Mouse (Mus musculus): ENCODE results near the gene Tm9sf1.
A peak's percentile ranks its signal among the peaks of the same experiment; 100 is the strongest.

The Tm9sf1 gene

GRCm38 (mm10) chr14:55643060-55643907 is at the start of gene Tm9sf1:
Gene Tm9sf1 (minus strand): TSS chr14:55643806.
- peak; percentile 70 for DNase-seq (ENCODE audit: low read depth, low spot score)

DNA sequence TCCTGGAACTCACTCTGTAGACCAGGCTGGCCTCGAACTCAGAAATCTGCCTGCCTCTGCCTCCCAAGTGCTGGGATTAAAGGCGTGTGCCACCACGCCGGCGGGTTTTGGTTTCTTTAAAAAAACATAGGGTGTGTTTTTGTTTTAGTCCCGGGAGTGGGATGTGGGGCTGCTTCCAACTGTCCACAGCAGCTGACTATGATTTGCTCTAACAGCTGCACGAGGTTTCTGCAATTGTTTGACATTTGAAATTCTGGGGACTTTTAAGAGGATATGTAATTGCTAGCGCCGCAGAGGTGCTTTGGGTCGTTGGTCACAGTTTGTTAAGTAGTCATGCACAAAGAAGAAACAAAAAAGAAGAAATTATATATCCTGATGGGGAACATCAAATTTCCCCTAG is 45.8 kb upstream of the Tm9sf1 start:
- DNase-seq (ENCODE audit: low read depth, low spot score) = no peak

- DNase-seq (ENCODE audit: low read depth, low spot score) = no peak
Measured at GRCm38 (mm10) chr14:55682118-55682493, 38.5 kb upstream of the Tm9sf1 start.

DNA sequence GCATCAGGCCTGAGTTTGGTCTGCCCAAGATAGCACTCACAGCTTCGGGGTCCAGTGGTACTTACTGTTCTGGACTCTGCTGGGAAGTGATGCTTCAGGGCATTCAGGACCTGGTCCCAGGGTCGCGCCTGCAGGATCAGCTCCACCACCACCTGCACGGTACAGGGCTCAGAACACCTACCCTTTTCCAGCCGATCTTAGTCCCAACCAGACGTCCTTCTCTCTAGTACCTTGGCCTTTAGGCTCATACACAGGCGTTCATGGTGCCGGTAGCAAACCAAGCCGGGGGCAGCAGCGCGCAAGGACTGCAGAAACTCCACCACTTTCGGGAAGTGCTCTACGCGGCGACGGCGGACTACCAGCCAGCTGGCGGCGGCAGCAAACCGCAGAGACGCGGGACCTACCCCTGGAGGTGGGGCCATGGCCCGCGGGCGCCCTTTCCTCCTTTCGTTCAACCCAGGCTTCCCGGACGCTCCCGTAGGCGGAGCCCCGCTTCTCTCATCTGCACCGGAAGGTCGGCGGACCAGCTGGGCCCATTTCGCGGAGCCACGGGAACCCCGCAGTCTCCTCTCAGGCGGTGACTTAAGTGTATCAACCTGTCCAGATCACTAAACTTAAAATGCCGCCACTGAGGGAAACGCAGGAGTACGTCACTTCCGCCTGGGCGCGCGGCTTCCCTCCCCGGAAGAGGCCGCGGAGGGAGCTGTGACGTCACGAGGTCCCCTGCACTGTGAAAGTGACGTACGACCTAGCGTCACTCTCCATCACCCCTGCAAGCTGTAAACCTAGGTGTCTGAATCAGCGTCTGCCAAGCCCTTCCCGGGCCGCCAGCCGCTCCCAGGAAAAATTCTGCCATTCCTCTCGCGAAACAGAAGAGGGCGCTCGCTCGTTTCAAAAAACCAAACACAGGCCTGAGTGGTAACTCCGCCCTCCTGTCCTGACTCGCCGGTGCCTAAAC is 37.8 kb upstream of the Tm9sf1 start, which contains the start of gene Tinf2:
Gene Tinf2, minus strand, starts transcription at position 661 of the 958 bp plus-strand sequence.
- DNase-seq (ENCODE audit: low read depth, low spot score) = peak; percentile 94

DNA sequence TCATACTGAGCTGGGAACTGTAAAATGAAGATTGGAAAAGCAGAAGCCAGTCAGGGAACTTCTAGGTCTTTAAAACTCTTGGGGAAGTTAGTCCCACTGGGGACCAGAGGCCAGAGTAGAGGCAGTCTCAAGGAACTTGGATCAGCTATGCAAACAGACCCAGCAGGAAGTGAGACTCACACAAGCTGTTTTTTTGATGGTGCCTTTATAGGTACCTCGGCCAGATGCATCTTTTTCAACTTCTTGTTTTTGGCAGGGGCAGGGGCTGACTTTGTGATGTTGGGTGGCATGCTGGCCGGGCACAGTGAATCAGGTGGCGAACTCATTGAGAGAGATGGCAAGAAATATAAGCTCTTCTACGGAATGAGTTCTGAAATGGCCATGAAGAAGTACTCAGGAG is 34.0 kb upstream of the Tm9sf1 start:
- DNase-seq (ENCODE audit: low read depth, low spot score) = no peak

- DNase-seq (ENCODE audit: low read depth, low spot score) = no peak
Measured at GRCm38 (mm10) chr14:55672741-55673060, 29.1 kb upstream of the Tm9sf1 start.

DNA sequence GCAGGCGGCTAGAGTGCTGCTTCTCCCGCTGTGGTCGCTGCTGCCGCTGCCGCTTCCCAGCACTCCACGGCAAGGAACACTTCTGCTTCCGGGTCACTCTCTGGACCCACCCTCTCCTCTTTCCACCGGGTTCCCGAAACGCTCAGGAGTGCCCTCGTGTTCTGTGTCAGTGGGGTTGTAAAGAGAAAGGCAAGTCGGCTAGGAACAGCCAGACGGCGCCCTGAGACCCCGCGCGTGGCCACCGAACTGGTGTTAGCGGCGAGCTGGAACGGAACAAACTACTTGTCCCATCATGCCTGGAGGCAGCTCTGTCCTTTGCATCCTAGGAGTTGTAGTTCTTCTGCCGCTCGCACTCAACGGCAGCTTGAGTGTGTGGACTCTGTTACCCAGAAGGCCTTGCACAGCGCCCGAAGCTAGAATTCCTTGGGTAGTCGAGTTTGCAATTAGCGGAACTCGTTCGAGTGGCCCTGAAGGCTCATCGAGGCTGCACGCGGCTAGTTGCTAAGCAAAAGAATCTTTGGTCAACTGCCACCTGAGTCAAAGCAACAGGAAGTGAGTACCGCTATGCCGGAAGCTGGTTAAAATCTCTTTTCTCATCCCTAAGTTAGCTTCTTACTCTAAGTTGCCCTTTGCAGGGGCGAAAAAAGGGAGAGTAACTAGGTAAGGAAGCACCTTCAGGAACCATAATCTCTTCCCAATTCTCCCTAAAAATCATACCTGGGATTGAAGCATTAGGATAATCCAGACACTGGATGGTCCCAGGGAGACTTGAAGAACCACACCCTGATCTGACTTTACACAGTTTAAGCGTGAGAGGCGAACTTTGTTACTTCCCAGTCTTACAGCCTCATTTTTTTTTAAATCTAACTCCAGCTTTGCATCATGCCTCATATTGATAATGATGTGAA is 28.5 kb upstream of the Tm9sf1 start, which contains the start of the genes Gmpr2 and Nedd8:
Gene Gmpr2, plus strand, starts transcription at position 109 of the 908 bp plus-strand sequence.
Gene Nedd8, minus strand, starts transcription at position 292 of the 908 bp plus-strand sequence.
- DNase-seq (ENCODE audit: low read depth, low spot score) = peak; percentile 91

- no peak for DNase-seq (ENCODE audit: low read depth, low spot score)
Measured at GRCm38 (mm10) chr14:55671486-55671832, 27.9 kb upstream of the Tm9sf1 start.

GRCm38 (mm10) chr14:55660636-55661035 is 17.0 kb upstream of the Tm9sf1 start:
- no peak for DNase-seq (ENCODE audit: low read depth, low spot score)

DNA sequence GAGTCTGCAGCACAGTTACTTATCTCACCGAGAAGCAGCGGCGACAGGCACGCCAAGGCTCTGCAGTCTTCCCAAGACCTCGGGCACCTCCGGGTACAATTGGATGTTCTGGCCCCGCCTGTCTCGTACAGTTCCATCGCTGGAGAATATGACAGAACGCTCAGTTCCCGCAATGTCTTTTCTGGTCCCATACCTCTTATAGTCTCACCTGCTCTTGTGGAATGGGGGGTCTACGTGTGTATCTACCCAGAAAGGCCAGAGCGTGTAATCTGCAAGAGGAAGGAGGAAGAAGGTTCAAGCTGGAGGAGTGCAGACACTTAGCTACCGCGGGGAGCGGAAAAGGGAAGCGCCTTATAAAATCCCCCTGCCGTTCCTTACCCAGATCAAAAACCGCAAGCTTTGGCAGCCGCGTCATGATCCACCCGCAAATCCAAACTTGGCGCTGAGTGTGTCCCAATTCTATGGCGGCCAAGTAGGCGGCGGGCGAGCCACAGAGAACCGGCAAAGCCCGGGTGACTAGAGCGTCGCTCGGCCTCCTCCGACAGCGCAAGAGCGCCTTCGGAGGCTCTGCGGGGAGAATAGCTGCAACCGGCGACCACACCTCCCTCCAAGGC is 16.5 kb upstream of the Tm9sf1 start, which contains the start of gene Mdp1:
Gene Mdp1, minus strand, starts transcription at position 549 of the 614 bp plus-strand sequence.
- peak; percentile 59 for DNase-seq (ENCODE audit: low read depth, low spot score)

GRCm38 (mm10) chr14:55658011-55658410 is 14.4 kb upstream of the Tm9sf1 start:
- no peak for DNase-seq (ENCODE audit: low read depth, low spot score)

GRCm38 (mm10) chr14:55656935-55657334 is 13.3 kb upstream of the Tm9sf1 start:
- no peak for DNase-seq (ENCODE audit: low read depth, low spot score)

GRCm38 (mm10) chr14:55651528-55651927 is 7.9 kb upstream of the Tm9sf1 start:
- DNase-seq (ENCODE audit: low read depth, low spot score) = no peak

DNA sequence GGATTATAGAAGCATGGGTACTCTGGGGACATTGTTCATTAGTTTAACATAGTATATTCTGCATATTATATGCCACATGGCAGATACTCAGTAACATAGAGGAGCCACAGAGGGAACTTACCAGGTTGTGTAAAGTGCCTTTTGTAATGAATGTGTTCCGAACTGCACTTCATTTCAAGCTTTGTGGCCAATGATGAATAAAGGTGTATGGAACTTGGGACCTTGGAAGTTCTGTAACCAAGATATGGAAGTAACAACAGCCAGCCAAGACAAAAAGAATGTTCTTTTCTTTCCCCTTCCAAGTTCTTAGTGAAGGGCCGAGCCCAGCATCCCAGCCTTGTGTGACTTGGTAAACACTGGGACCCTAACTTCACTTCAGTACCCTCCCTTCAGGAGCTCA is 6.3 kb upstream of the Tm9sf1 start, which contains the start of gene Tssk4:
Gene Tssk4, plus strand, starts transcription at position 301 of the 400 bp plus-strand sequence.
- DNase-seq (ENCODE audit: low read depth, low spot score) = no peak

GRCm38 (mm10) chr14:55644261-55644888 is 769 bp upstream of the Tm9sf1 start:
- DNase-seq (ENCODE audit: low read depth, low spot score) = no peak

DNA sequence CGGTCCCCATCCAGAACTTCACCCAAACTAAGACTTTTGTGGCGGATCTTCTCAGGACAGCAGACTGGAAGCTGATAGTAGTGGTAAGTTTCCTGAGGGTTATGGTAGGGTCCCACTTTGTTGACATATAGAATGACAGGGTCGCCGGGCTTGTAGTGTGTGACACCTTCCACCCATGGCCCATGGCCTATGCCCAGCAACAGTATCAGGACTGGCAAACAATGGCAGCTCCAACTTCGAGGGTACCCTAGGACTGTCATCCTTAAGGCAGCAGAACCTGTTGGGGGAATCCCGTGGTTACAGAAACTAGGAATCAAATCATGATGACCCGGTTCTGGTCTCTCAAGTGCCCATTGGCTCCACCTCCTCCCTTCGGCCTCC is 937 bp downstream of the Tm9sf1 start:
- DNase-seq (ENCODE audit: low read depth, low spot score) = no peak

- no peak for DNase-seq (ENCODE audit: low read depth, low spot score)
Measured at GRCm38 (mm10) chr14:55641291-55641690, 2.3 kb downstream of the Tm9sf1 start.

DNA sequence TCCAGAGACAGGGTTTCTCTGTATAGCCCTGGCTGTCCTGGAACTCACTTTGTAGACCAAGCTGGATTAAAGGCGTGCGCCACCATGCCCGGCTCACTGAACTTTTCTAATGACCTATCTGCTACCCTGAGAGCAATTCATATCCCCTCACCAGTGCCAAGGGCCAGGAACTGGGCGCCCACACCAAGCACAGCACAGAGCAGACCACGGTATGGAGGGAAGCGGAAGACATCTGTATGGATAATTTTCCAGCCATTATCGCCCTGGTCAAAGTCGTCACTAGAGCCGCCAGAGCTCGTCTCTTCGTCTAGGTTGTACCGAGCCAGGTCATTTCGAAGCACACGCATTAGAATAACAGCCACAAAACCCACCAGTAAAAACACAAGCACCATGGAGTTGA is 2.8 kb downstream of the Tm9sf1 start:
- DNase-seq (ENCODE audit: low read depth, low spot score) = no peak

GRCm38 (mm10) chr14:55637795-55638194 is 5.8 kb downstream of the Tm9sf1 start, which contains the start of gene Gm49378:
Gene Gm49378 (minus strand): TSS chr14:55637895.
- no peak for DNase-seq (ENCODE audit: low read depth, low spot score)

- DNase-seq (ENCODE audit: low read depth, low spot score) = peak; percentile 78
Measured at GRCm38 (mm10) chr14:55635523-55636007, 8.0 kb downstream of the Tm9sf1 start, which contains the start of gene Ipo4. Gene Ipo4 (minus strand): TSS chr14:55635957.

Data from skeletal muscle tissue, adult 2 months (tissue).